Mouse (Mus musculus) ES-Bruce4 (cell line): ENCODE data around the gene Avpr1a.

Experiments
- CTCF ChIP-seq: IDR thresholded peaks from one replicate; pipeline ENCODE4 v1.8.1; 2011; ENCODE audit warnings: low read depth, low read length
- POLR2A ChIP-seq: IDR thresholded peaks from one replicate; pipeline ENCODE4 v1.8.1; 2011; ENCODE audit warnings: low read length; ENCODE audit not compliant: insufficient read depth

GRCm38 (mm10) chr10:122449856-122450255, 1.6 kb downstream of the Avpr1a start:
- no peak for TF ChIP-seq CTCF
- no peak for TF ChIP-seq POLR2A
